Mouse (Mus musculus) spleen, embryonic (tissue): ENCODE results near the gene Gm6525.

ENCODE experiments used
- CTCF ChIA-PET: fragments of 350-600 bp; sonication (Branson Sonifier 250); formaldehyde crosslinking; loops from one replicate; lab custom pipeline; 2022; lab: Charles Lee

Gm6525 gene

GRCm38 (mm10) chr3:84208917-84209513, 35.1 kb downstream of the Gm6525 start:
- CTCF ChIA-PET: no interaction called here

DNA sequence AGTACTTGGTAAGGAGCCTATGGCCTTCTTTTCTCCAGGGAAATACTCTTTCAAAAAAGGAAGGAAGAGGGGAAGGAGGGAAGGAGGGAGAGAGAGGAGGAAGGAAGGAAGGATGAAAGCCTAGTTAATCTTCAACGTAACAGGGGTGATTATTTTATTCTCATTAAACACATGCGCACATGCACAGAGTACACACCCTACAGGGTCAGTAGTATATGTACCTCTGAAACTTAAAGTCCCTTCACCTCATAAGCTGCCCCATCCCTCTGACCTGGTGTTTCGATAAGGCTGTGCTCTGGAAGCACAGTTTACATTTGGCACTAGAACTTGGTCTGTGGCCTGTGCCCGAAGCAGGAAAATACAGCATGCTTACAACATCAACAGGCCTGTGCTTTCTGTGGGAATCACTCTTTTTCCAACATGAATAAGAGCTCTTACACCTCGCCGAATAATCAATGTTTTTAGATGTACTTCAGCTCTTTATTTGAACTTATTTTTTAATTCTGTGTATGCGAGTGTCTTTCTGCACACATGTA, 37.5 kb downstream of the Gm6525 start:
- CTCF ChIA-PET: no interaction called here

GRCm38 (mm10) chr3:84214501-84214900, 40.6 kb downstream of the Gm6525 start:
- CTCF ChIA-PET: no interaction called here

DNA sequence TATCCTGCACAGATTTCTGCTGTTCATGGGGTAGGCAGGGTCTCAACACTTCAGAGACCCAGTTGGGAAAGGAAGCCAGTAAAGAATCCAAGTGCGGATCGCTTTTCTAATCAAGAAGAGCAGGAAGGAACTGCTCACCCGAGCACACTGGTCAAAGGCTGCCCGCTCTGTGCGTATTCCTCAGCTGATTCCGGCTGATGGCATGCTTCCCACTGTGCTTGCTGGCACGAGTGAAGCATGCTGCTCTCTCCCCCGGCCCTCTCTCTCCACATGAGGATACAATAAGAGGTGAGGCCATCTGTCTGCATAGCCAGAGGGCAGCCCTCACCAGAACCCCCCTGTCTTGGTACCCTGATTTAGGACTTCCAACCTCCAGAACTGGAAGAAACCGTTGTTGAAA, 41.3 kb downstream of the Gm6525 start:
- CTCF ChIA-PET: no interaction called here

DNA sequence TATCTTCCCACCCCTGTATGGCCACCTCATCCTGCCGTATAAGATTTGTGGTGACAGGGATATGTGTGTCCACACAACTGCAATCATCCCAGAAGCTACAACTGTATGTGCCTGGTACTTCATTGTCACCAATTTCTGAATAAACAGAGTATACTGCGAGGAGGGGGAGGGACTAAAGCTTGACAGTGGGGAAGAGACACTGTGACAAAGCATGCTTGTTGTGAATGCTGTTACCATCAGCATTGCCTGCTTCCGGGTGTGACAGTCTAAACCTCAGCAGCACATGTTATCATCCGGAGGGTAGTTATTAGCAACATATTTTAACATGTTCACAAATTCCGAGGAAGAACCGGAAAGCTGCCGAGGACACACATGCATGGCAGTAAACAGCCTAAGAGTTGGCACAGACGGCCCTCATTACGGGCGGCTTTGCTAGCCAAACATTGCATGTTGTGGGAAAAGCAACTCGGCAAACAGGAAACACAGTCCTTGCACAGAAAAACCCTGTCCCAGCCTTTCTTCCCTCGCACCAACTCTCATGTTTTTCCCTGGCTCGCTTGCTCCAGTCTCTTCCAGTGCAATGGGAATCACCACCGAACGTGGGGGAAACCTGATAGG, 41.9 kb downstream of the Gm6525 start:
- CTCF ChIA-PET: no interaction called here

- CTCF ChIA-PET: no interaction called here
Observed at GRCm38 (mm10) chr3:84217118-84217960, 43.4 kb downstream of the Gm6525 start.

GRCm38 (mm10) chr3:84217961-84218351, 44.1 kb downstream of the Gm6525 start:
- CTCF ChIA-PET: no interaction called here

GRCm38 (mm10) chr3:84218498-84218897, 44.6 kb downstream of the Gm6525 start:
- CTCF ChIA-PET: no interaction called here

GRCm38 (mm10) chr3:84219166-84219710, 45.3 kb downstream of the Gm6525 start:
- CTCF ChIA-PET: no interaction called here

- CTCF ChIA-PET: no interaction called here
Observed at GRCm38 (mm10) chr3:84219720-84220273, 45.9 kb downstream of the Gm6525 start.

GRCm38 (mm10) chr3:84220326-84220725, 46.4 kb downstream of the Gm6525 start:
- CTCF ChIA-PET: no interaction called here

DNA sequence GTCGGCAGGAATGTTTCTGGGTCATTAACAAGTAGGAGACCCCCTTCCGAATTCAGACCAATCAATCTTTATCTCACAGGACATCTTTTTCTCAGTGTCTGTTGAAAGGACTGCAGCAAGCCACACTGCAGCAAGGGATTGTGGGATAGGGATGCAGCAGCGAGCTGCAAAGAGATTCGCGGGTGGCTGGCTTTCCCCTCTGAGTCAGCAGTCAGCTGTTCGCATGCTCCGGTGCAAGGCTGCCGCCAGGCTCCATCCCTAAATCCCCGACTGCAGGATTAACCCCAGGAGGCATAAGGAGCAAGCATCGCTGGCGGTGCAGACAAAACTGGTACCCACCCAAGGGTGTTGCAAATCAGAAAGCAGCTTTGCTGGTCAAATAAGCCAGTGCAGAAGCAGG, 46.8 kb downstream of the Gm6525 start:
- CTCF ChIA-PET: no interaction called here
